Mouse (Mus musculus) small intestine, adult 2 months (tissue): ENCODE measurements at regions not wholly inside any gene's neighbourhood (a gene's known extent, or its start where the extent isn't known, plus 50 kb on each side); places are given as distances from the start of the nearest gene placed in this dataset.

Experiments used
- H3K27ac ChIP-seq: fragments of 200-500 bp; 2 replicates; pipeline ENCODE4 v1.5.1; 2012; ENCODE audit warnings: low read depth, low read length, control low read depth, inconsistent platforms; ENCODE audit not compliant: insufficient read depth
- H3K27me3 ChIP-seq: fragments of 200-500 bp; 2 replicates; pipeline ENCODE4 v1.6.1; 2012; ENCODE audit warnings: mild to moderate bottlenecking, moderate library complexity, low read length, inconsistent platforms; ENCODE audit not compliant: control insufficient read depth, insufficient read depth
- H3K36me3 ChIP-seq: fragments of 200-500 bp; 2 replicates; pipeline ENCODE4 v1.6.1; 2012; ENCODE audit warnings: mild to moderate bottlenecking, low read length, control low read depth, inconsistent platforms; ENCODE audit not compliant: control insufficient read depth, insufficient read depth
- H3K4me1 ChIP-seq: fragments of 200-500 bp; 2 replicates; pipeline ENCODE4 v1.6.1; 2012; ENCODE audit warnings: low read length, inconsistent platforms, mixed read lengths; ENCODE audit not compliant: control insufficient read depth, insufficient read depth, insufficient read length
- H3K4me3 ChIP-seq: fragments of 200-500 bp; 2 replicates; pipeline ENCODE4 v1.5.1; 2012; ENCODE audit warnings: low read depth, mild to moderate bottlenecking, control low read depth, inconsistent platforms, low read length, moderate library complexity
- CTCF ChIP-seq: fragments of 200-500 bp; IDR thresholded peaks from 2 replicates; pipeline ENCODE4 v1.5.1; 2012; ENCODE audit warnings: low read depth, mild to moderate bottlenecking, control low read depth, inconsistent platforms, low read length, moderate library complexity, mixed read lengths; ENCODE audit not compliant: insufficient replicate concordance, insufficient read length; ENCODE audit errors: extremely low read depth
- POLR2A ChIP-seq: fragments of 200-500 bp; IDR thresholded peaks from 2 replicates; pipeline ENCODE4 v1.6.1; 2012; ENCODE audit warnings: low read depth, mild to moderate bottlenecking, control low read depth, inconsistent platforms, low read length, moderate library complexity
- WGBS: fragments of 180-500 bp; shearing (Covaris S2); methylation state at CpG from one replicate; pipeline ENCODE4 v1.1.7; 2018; 5-methylcytosine and 5-hydroxymethylcytosine counted together

DNA sequence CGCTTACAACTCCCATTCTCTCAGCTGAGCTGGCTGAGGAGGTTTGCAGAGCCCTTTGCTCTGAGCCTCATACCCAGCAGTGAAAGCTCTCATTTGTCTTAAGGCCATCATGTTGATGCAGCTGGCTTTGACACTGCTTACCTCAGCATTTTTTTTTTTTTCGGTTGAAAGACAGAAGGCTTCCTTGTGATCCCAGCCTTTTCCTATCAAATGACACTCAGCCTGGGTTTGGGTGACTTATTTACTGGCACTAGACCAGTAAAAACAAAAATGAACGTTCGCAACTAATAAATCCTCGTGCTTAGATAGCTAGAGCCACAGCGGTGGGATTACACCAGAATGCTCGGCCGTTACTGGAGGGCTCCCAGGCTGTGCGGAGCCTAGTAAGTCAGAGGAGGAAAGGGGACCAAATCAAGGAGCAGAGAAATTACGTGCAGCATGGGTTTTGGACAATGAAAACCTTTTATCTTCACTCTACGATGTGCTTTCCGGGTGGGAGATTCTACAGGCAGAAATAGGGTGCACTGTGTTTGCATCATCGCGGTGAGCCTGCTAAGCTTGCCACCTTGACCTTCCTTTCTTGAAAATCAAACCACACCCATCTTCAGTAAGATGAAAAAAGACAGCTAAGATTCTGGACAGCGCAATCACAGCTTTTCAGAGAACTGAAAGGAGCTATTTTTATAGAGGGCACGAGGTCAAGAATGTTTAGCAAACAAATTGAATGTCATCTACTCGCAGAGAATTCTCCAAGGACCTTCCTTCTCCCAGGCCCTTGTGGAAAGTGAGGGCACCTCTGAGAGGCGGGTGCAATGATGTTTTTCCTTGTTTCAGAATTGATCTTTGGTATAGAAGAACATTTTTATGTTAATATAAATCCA, 302.3 kb upstream of the Mpdz start:
- Histone ChIP-seq H3K4me3 (no peak overlapping the region), H3K27me3 (no peaks in the 10 kb centered on the region), H3K27ac (no peak overlapping the region), H3K4me1 (no peaks in the 10 kb centered on the region), H3K36me3 (no peaks in the 10 kb centered on the region)
- TF ChIP-seq CTCF (no peak), POLR2A (no peak)
- WGBS, result 36% methylated on average over 18 of the region's 18 CpGs

DNA sequence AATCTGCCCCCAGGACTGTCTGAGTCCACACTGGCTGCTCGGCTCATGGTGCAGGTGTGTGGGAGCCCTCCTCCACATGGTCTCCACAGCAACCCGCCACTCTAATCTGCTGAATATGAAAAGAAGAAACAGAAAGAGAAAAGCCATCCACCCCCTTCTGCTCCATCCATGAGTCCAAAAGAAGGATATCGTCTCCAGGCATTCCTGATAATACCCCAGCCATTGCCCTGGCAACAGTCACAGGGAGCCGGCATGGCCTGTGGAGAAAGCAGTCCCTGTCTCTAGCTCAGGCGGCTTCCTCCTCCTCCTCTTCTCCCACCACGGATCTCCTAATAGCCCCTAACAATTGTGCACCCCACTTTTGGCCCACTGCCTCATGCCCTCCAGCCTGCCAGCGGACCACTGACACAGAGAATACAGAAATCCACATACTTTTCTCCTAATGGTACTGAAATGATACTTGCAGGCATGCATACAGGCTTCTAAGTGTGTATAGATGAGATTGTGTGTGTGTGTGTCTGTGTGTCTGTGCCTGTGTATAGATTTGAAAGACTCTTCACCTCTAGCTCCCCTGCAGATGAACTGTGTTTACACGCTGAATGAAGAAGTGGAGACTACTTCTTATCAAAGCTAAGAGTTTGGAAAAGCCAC, 301.5 kb upstream of the Mpdz start:
- no peaks in the 10 kb centered on the region for H3K36me3 ChIP-seq
- no peak overlapping the region for H3K4me3 ChIP-seq
- TF ChIP-seq CTCF (no peak), POLR2A (no peak)
- H3K4me1 ChIP-seq, result no peaks in the 10 kb centered on the region
- no peaks in the 10 kb centered on the region for H3K27me3 ChIP-seq
- 66% methylated on average over 8 of the region's 8 CpGs for WGBS
- H3K27ac ChIP-seq, result no peak overlapping the region

DNA sequence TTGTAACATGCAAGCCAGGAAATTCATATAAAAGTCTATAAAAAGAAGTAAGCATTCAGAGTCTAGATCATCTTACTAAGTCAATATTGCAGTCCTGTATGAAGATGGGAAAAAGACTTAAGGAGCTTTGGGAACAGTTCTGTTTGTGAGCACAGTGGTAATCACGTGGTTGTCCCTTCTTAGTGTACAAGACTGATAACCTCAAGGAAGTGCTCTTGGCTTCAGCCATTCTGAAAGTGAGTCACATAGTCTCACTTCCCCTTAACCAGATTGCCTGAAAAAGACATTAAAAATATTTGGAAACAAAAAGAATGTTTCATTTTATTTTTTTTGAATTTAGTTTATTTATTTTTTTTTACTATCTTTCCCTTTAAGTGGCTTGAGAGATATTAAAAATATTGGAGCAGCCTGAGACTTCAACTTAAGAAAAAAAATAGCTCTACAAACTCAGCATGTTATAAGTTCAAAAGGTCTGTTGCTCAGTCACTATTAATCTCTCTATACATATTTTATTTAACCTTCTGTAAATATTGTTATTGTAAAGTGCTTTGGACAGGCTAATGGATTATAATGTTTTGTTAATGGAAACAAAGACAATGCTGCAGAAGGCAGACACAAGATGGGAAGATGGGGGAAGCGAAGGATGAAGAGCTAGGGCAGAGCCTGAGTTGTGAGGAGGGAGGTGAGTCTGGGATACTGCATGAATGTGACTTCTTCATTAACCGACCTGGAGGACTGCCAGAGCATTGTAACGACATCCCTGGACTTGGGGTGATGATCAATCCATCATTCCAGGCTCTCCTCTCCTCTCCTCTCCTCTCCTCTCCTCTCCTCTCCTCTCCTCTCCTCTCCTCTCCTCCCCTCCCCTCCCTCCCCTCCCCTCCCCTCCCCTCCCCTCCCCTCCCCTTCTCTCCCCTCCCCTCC, 300.2 kb upstream of the Mpdz start:
- Histone ChIP-seq H3K36me3 (no peaks in the 10 kb centered on the region), H3K4me1 (no peaks in the 10 kb centered on the region), H3K4me3 (no peak overlapping the region), H3K27ac (no peak overlapping the region), H3K27me3 (no peaks in the 10 kb centered on the region)
- 40% methylated on average over 4 of the region's 4 CpGs for WGBS
- no peak for TF ChIP-seq POLR2A
- TF ChIP-seq CTCF, result no peak

DNA sequence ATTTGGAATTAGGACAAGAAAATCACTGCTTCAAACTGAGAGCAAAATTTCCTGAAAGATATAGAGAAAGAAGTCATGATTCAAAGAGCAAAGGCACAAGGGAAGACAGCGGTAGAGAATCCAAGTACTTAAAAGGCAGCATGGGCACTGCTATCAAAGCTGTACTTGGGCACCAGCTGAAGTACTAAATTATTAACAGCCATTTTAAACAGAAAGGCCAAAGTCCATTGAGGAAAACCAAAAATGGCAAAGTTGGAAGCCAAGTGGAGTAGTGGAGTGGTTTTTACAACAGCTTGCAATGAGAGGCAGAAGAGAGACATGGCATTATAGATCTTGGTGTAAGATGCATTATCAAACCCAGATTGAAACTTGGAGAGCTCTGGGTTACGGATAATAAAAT, 291.8 kb upstream of the Mpdz start:
- no peaks in the 10 kb centered on the region for H3K27me3 ChIP-seq
- H3K4me3 ChIP-seq, result no peak overlapping the region
- no peaks in the 10 kb centered on the region for H3K36me3 ChIP-seq
- H3K27ac ChIP-seq, result no peak overlapping the region
- 81% methylated on average over 2 of the region's 2 CpGs for WGBS
- TF ChIP-seq POLR2A (no peak), CTCF (no peak)
- H3K4me1 ChIP-seq, result no peaks in the 10 kb centered on the region

DNA sequence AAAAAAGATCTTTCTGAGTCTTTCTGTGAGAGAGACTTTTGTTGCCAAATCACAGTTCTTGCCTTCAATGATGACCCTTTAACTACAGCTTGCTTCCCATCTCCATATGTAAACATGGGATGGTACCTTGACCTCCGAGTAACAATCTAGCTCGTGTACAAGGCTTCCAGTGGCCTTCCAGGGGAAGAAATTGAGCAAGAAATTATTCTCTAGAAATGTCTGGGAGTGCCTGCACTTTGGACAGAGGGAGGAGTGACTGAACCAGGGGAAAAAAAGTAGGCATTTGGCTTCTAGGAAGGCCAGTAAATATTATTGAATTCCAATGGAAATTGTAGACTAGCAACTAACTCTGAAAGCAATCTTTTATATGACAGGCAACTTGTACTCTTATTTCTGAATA, 287.8 kb upstream of the Mpdz start:
- Histone ChIP-seq H3K27me3 (no peaks in the 10 kb centered on the region), H3K4me1 (no peaks in the 10 kb centered on the region), H3K4me3 (no peak overlapping the region), H3K36me3 (no peaks in the 10 kb centered on the region), H3K27ac (no peak overlapping the region)
- TF ChIP-seq POLR2A (no peak), CTCF (no peak)
- WGBS, result 25% methylated on average over 2 of the region's 2 CpGs

DNA sequence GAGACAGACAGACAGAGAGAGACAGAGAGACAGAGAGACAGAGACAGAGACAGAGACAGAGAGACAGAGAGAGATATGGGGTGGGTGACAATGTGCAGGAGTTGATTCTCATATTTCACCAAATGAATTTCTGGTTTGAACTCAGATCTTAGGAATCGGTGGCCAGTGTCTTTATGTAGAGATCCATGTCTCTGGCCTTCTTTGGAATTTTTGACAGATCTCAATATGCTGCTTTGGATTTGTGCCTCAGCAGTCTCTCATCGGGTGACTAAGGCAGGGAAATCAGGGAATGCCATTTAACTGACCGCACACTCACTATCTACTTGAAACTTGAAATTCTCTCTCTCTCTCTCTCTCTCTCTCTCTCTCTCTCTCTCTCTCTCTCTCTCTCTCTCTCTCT, 286.3 kb upstream of the Mpdz start:
- WGBS, result 75% methylated on average over 3 of the region's 3 CpGs
- Histone ChIP-seq H3K27ac (no peak overlapping the region), H3K4me1 (no peaks in the 10 kb centered on the region), H3K36me3 (no peaks in the 10 kb centered on the region), H3K27me3 (no peaks in the 10 kb centered on the region), H3K4me3 (no peak overlapping the region)
- TF ChIP-seq POLR2A (no peak), CTCF (no peak)
